Mouse (Mus musculus): ENCODE measurements around the gene Mrpl51.

GRCm38 (mm10) chr6:125143128-125143527 is 48.5 kb upstream of the Mrpl51 start:
- TF ChIP-seq CTCF (IDR thresholded peaks at IDR 0.05; ENCODE audit: low read depth) = no peak
- no peak for TF ChIP-seq EP300 (optimal IDR thresholded peaks at IDR 0.05)

Measured in stomach, postnatal 0 days (tissue).